Mouse (Mus musculus): ENCODE measurements around the gene Sept1.
"Not testable (repeated sequence)": the region's sequence is repeated elsewhere in the genome, so short reads cannot be mapped to it uniquely, and the experiment has no call there.

Sept1 gene

DNA sequence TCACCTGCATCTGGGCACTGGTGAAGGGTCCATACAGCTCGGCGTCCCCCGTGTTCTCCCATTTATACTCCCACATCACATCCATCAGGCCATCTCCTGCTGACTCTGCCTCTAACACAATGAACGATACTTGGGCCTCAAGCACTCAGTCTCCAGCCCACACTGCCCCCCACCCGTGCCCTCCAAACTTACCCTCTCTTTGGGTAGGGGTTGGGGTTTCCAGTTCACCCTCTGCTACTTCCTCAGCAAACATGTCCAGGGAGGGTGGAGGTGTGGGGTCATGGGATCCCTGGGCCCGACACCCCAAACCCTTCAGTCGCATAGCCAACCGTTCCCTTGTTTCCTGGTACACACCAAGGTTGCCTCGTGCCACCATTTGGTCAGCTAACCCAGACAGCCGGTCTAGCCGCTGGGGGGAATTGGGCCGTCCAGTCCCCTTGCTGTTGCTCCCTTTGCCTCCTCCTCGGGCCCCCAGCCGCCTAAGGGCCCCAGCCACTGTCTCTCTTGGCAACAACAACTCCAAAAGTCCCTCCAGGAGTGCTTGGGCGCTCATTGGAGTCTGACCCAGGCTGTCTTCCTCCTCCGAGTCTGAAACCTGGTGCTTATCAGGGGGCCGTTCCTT, 38.8 kb downstream of the Sept1 start:
- no peak for DNase-seq (ENCODE audit: low spot score)

DNA sequence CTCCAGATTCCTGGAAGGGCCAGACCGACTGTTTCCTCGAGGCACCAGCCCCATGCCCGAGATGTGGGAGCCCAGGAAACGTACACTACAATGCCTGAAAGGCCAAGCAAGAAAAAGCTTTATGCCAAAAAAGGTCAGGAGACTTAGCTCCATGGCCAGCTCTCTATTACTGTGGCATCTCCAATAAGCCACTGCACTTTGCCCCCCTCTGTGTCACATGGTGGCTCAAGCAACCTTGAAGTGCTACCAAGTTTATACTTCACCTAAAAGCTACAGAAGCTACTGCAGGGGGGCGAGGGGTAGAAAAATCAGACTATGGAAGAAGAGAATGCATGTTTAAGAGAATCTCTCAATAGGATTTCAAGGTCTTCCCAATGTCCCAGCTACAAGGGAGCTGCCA, 39.9 kb downstream of the Sept1 start:
- no peak for DNase-seq (ENCODE audit: low spot score)

DNA sequence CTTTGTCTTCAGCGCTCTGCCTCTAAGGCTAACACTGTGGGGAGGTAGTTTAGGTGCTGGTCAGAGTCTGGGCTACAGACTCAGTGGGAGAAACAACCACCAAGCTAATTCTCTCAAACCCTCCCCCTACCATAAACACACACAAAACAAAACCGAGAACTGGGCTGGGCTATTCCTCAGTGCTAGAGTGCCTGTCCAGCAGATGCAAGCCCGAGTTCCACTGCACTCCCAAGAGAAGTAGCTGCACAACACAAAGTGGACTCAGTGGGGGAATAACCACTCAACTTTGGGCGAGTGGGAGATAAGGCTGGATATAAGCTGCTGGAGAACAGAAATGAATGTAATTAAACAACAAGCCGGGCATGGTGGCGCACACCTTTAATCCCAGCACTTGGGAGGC, 42.3 kb downstream of the Sept1 start:
- no peak for DNase-seq (ENCODE audit: low spot score)

GRCm38 (mm10) chr7:127188305-127189276, 44.3 kb downstream of the Sept1 start:
- DNase-seq (ENCODE audit: low spot score), result no peak

DNA sequence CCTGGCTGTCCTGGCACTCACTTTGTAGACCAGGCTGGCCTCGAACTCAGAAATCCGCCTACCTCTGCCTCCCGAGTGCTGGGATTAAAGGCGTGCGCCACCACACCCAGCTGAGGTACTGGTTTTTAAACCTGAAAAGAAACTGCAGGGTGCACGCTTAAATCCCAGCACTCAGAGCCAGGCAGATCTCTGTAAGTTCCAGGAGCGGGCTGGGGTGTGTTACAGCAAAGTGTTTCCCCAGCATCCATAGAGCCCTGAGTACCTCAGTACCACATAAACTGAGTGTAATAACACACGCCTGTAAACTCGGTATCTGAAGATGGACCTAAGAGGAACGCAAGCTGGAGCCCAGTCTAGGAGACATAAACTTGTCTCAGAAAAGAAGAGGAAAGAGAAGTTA, 45.6 kb downstream of the Sept1 start:
- DNase-seq (ENCODE audit: low spot score), result no peak

DNA sequence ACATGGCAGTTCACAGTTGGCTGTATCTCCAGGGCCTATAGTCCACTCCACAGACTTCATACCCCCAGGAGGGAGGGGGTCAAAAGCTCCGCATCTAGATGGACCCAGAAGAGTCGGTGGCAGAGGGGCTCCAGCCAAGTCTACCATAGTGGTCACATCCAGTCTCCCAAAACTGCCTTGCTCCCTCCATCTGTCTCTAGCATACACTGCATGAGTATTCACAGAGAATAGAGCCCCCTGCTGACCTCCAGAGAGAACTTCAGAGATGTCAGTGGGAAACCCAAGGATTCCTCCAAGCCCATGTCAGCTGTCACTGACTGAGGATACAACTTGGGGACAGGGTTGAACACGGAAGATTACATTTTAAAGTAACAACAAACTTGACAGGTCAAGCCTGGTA, 47.3 kb downstream of the Sept1 start:
- DNase-seq (ENCODE audit: low spot score), result peak; percentile 59

DNA sequence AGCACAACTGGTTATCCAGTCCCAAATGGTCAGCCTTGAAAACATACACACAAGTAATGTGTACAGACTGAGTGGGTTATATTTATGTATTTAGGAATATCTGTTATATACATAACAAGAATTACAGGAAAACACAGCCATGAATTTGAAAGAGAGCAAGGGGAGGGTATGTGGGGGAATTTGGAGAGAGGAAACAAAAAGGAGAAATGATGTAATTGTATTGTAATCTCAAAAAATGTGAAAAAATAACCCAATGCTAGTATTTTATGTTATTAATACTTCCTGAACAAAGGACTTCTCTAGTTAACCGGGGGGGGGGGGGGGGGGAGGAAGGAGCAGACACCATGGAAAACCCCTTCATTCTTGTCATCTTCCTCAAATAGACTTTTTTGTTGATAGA, 48.2 kb downstream of the Sept1 start:
- DNase-seq (ENCODE audit: low spot score), result no peak

DNA sequence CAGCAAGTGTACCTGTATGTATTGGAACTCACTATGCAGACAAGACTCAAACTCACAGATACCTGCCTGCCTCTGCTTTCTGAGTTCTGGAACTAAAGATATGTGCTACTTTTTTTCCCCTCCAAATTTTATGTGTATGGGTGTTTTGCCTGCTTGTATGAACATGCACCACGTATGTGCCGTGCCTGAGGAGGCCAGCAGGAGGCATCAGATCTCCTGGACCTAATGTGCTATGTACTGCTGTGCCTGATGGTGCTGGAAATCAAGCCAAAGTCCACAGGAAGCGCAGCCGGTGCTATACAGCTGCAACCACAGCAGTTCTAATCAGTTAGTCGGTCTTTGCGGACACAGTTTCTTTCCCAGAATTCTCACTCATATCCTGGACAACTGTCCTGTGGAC, 49.1 kb downstream of the Sept1 start:
- DNase-seq (ENCODE audit: low spot score), result no peak

- DNase-seq (ENCODE audit: low spot score), result no peak
Observed at GRCm38 (mm10) chr7:127183345-127183744, 49.6 kb downstream of the Sept1 start.

DNA sequence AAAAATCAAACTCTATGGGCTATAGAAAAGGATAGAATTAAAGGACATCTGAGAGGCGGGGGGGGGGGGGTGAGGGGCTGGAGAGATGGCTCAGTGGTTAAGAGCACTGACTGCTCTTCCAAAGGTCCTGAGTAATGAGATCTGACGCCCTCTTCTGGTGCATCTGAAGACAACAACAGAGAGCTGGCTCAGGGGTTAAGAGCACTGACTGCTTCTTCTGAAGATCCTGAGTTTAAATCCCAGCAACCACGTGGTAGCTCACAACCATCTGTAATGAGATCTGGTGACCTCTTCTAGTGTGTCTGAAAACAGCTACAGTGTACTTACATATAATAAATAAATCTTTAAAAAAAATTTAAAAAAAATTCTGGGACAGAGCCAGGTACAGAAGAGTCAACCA, 51.2 kb downstream of the Sept1 start:
- DNase-seq (ENCODE audit: low spot score), result not testable (repeated sequence)

- DNase-seq (ENCODE audit: low spot score), result no peak
Observed at GRCm38 (mm10) chr7:127180783-127181182, 52.1 kb downstream of the Sept1 start.

DNA sequence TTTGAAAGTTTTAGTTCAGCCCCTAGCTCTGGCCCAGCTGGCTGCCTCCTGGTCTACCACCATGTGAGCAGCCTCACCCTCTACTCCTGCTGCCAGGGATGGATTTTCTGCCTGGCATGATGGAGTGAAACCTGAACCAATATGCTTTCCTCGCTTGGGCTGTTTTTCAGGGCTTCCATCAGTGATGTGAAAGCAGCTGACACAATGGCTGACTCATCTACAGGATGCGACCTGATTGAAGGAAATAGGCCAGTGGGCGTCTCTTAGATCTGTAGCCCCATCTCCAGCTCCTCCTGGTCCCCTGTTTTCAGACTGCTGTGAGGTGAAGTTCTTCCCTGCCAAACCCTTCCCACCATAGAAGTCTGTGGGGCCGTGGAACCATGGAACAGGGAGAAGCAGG, 56.0 kb downstream of the Sept1 start:
- DNase-seq (ENCODE audit: low spot score), result no peak

- no peak for DNase-seq (ENCODE audit: low spot score)
Observed at GRCm38 (mm10) chr7:127166501-127166900, 66.4 kb downstream of the Sept1 start.

- DNase-seq (ENCODE audit: low spot score), result no peak
Observed at GRCm38 (mm10) chr7:127165607-127166493, 67.1 kb downstream of the Sept1 start.
